Mouse (Mus musculus): Measurements from ENCODE around the gene C530008M17Rik. TPM values are rescaled to one million over a fixed set of nuclear protein-coding genes. Genes with fewer than 3 reads are reported as not detected.

Gene C530008M17Rik
- polyA plus RNA-seq, 1 experiment from 2014 or later, result 36.1 TPM

- Histone ChIP-seq H3K36me3 (ENCODE audit: control insufficient read depth, insufficient read depth, low read length) (no peaks in the 10 kb centered on the region), H3K9me3 (ENCODE audit: control insufficient read depth, low read length) (no peaks in the 10 kb centered on the region), H3K27ac (replicated peaks in 1 of 2; ENCODE audit: control insufficient read depth in 1 of 2, insufficient read depth in 1 of 2, low read depth in 2 of 2, low read length in 2 of 2) (no peak overlapping the region), H3K27me3 (ENCODE audit: control insufficient read depth, insufficient read depth, low read length) (no peaks in the 10 kb centered on the region), H3K4me3 (ENCODE audit: control insufficient read depth in 1 of 2, insufficient read depth in 1 of 2, low read depth in 1 of 2, low read length in 2 of 2) (no peak overlapping the region), H3K4me1 (ENCODE audit: control insufficient read depth in 2 of 2, insufficient read depth in 2 of 2, low read length in 2 of 2) (peaks cover 5 to 12% of the 10 kb centered on the region in 2 experiments; a peak in 3 of 4 replicates), H3K4me2 (ENCODE audit: low read length) (no peak overlapping the region), H3K9ac (ENCODE audit: low read length) (no peak overlapping the region)
- no peak for ATAC-seq (ENCODE audit: insufficient number of reproducible peaks, insufficient read depth, low FRiP score, low read depth)
- 53% methylated on average over 9 of the region's 9 CpGs for WGBS
Observed at GRCm38 (mm10) chr5:76843851-76844419, 187.6 kb downstream of the C530008M17Rik start.

- no peaks in the 10 kb centered on the region for H3K27me3 ChIP-seq (ENCODE audit: control insufficient read depth, insufficient read depth, low read length)
- H3K4me2 ChIP-seq (ENCODE audit: low read length), result no peak overlapping the region
- 57% methylated on average over 14 of the region's 14 CpGs for WGBS
- H3K27ac ChIP-seq (replicated peaks in 1 of 2; ENCODE audit: control insufficient read depth in 1 of 2, insufficient read depth in 1 of 2, low read depth in 2 of 2, low read length in 2 of 2), result no peak overlapping the region
- no peak for ATAC-seq (ENCODE audit: insufficient number of reproducible peaks, insufficient read depth, low FRiP score, low read depth)
- peaks cover 9 to 17% of the 10 kb centered on the region in 2 experiments; a peak in 3 of 4 replicates for H3K4me1 ChIP-seq (ENCODE audit: control insufficient read depth in 2 of 2, insufficient read depth in 2 of 2, low read length in 2 of 2)
- H3K9me3 ChIP-seq (ENCODE audit: control insufficient read depth, low read length), result no peaks in the 10 kb centered on the region
- no peaks in the 10 kb centered on the region for H3K36me3 ChIP-seq (ENCODE audit: control insufficient read depth, insufficient read depth, low read length)
- H3K9ac ChIP-seq (ENCODE audit: low read length), result no peak overlapping the region
- H3K4me3 ChIP-seq (ENCODE audit: control insufficient read depth in 1 of 2, insufficient read depth in 1 of 2, low read depth in 1 of 2, low read length in 2 of 2), result no peak overlapping the region
Observed at GRCm38 (mm10) chr5:76844618-76845186, 188.4 kb downstream of the C530008M17Rik start.

- Histone ChIP-seq H3K9me3 (ENCODE audit: control insufficient read depth, low read length) (no peaks in the 10 kb centered on the region), H3K4me1 (ENCODE audit: control insufficient read depth in 2 of 2, insufficient read depth in 2 of 2, low read length in 2 of 2) (peaks cover 15 to 21% of the 10 kb centered on the region in 2 experiments; a peak in 3 of 4 replicates), H3K9ac (ENCODE audit: low read length) (no peak overlapping the region), H3K4me2 (ENCODE audit: low read length) (no peak overlapping the region), H3K27ac (replicated peaks in 1 of 2; ENCODE audit: control insufficient read depth in 1 of 2, insufficient read depth in 1 of 2, low read depth in 2 of 2, low read length in 2 of 2) (no peak overlapping the region), H3K27me3 (ENCODE audit: control insufficient read depth, insufficient read depth, low read length) (no peaks in the 10 kb centered on the region), H3K4me3 (ENCODE audit: control insufficient read depth in 1 of 2, insufficient read depth in 1 of 2, low read depth in 1 of 2, low read length in 2 of 2) (no peak overlapping the region), H3K36me3 (ENCODE audit: control insufficient read depth, insufficient read depth, low read length) (no peaks in the 10 kb centered on the region)
- no peak for ATAC-seq (ENCODE audit: insufficient number of reproducible peaks, insufficient read depth, low FRiP score, low read depth)
- WGBS, result 88% methylated on average over 6 of the region's 6 CpGs
Observed at GRCm38 (mm10) chr5:76847106-76847505, 190.8 kb downstream of the C530008M17Rik start.

DNA sequence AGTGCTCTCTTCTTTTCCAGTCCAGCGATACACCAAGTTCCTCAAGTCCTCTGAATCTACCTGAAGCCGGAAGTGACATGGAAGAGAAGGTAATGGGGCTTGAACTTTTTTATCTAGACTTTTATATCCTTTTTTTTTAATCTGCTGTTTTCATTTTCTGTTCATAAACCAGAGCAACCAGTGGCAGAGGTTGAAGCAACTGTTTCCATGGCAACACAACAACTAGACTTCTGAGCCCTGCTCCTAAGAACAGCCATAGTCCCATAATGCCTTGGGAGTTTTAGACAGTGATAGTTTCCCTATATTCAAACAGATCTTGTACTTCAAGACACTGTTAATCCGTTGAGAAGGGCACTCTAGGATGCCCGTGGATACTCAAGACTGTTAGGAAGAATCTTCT, 195.0 kb downstream of the C530008M17Rik start:
- Histone ChIP-seq H3K36me3 (ENCODE audit: control insufficient read depth, insufficient read depth, low read length) (no peaks in the 10 kb centered on the region), H3K4me3 (ENCODE audit: control insufficient read depth in 1 of 2, insufficient read depth in 1 of 2, low read depth in 1 of 2, low read length in 2 of 2) (no peak overlapping the region), H3K27me3 (ENCODE audit: control insufficient read depth, insufficient read depth, low read length) (no peaks in the 10 kb centered on the region), H3K27ac (replicated peaks in 1 of 2; ENCODE audit: control insufficient read depth in 1 of 2, insufficient read depth in 1 of 2, low read depth in 2 of 2, low read length in 2 of 2) (no peak overlapping the region), H3K9me3 (ENCODE audit: control insufficient read depth, low read length) (no peaks in the 10 kb centered on the region), H3K9ac (ENCODE audit: low read length) (no peak overlapping the region), H3K4me2 (ENCODE audit: low read length) (no peak overlapping the region), H3K4me1 (ENCODE audit: control insufficient read depth in 2 of 2, insufficient read depth in 2 of 2, low read length in 2 of 2) (peaks cover 15 to 18% of the 10 kb centered on the region in 2 experiments; a peak in 3 of 4 replicates)
- WGBS, result 71% methylated on average over 4 of the region's 4 CpGs
- no peak for ATAC-seq (ENCODE audit: insufficient number of reproducible peaks, insufficient read depth, low FRiP score, low read depth)

- Histone ChIP-seq H3K36me3 (ENCODE audit: control insufficient read depth, insufficient read depth, low read length) (no peaks in the 10 kb centered on the region), H3K4me2 (ENCODE audit: low read length) (no peak overlapping the region), H3K27me3 (ENCODE audit: control insufficient read depth, insufficient read depth, low read length) (no peaks in the 10 kb centered on the region; the same call in 1 of the 2 replicates), H3K4me1 (ENCODE audit: control insufficient read depth in 2 of 2, insufficient read depth in 2 of 2, low read length in 2 of 2) (peaks cover 20 to 26% of the 10 kb centered on the region in 2 experiments; a peak in 3 of 4 replicates), H3K4me3 (ENCODE audit: control insufficient read depth in 1 of 2, insufficient read depth in 1 of 2, low read depth in 1 of 2, low read length in 2 of 2) (no peak overlapping the region), H3K9me3 (ENCODE audit: control insufficient read depth, low read length) (no peaks in the 10 kb centered on the region), H3K9ac (ENCODE audit: low read length) (no peak overlapping the region), H3K27ac (replicated peaks in 1 of 2; ENCODE audit: control insufficient read depth in 1 of 2, insufficient read depth in 1 of 2, low read depth in 2 of 2, low read length in 2 of 2) (no peak overlapping the region)
- WGBS, result 14% methylated on average over 10 of the region's 10 CpGs
- peak; percentile 37; the same call in 1 of the 2 replicates for ATAC-seq (ENCODE audit: insufficient number of reproducible peaks, insufficient read depth, low FRiP score, low read depth)
Observed at GRCm38 (mm10) chr5:76853549-76853948, 197.2 kb downstream of the C530008M17Rik start.

DNA sequence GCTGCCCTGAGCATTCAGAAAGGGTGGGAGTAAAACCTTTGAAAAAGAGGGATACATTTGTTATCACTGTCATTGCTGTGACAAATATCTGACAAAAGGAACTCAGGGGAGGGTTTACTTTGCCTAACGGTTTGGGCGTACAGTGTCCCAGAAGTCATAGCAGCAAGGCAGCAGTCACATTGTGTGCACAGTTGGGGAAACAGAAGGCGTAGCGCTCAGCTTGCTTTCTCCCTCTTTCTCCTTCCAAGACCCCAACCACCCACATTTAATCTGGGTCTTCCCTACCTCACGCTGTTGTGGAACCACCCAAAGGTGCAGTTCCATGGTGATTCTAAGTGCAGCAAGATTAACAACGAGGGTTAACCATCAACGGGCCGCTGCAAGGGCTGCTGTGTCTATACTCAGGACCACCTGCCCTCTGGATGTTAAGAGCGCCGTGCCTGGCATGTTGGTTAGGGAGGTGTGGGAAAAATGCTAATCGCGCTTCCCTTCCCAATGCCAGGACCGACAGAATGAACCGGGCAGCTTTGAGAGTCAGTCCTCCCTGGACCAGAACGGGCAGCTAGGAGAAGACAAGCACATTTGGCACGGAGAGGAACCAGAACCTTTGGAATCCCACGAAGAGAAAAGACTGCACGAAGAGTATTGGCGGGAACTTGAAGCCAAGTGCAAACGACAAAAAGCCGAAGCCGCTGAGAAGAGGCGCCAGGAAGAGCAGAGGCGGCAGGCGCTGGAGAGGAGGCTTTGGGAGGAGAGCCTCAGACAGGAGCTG, 199.7 kb downstream of the C530008M17Rik start:
- no peaks in the 10 kb centered on the region for H3K36me3 ChIP-seq (ENCODE audit: control insufficient read depth, insufficient read depth, low read length)
- peaks cover 15 to 35% of the 10 kb centered on the region in 2 experiments; a peak in 3 of 4 replicates for H3K4me1 ChIP-seq (ENCODE audit: control insufficient read depth in 2 of 2, insufficient read depth in 2 of 2, low read length in 2 of 2)
- H3K9me3 ChIP-seq (ENCODE audit: control insufficient read depth, low read length), result no peaks in the 10 kb centered on the region
- WGBS, result 13% methylated on average over 25 of the region's 25 CpGs
- H3K9ac ChIP-seq (ENCODE audit: low read length), result peak overlapping the region; percentile 88
- no peaks in the 10 kb centered on the region; the same call in 1 of the 2 replicates for H3K27me3 ChIP-seq (ENCODE audit: control insufficient read depth, insufficient read depth, low read length)
- peak overlapping the region in 1 of 2 experiments; percentile 33; a peak in 1 of 4 replicates for H3K27ac ChIP-seq (replicated peaks in 1 of 2; ENCODE audit: control insufficient read depth in 1 of 2, insufficient read depth in 1 of 2, low read depth in 2 of 2, low read length in 2 of 2)
- H3K4me2 ChIP-seq (ENCODE audit: low read length), result peak overlapping the region; percentile 99
- no peak for ATAC-seq (ENCODE audit: insufficient number of reproducible peaks, insufficient read depth, low FRiP score, low read depth)
- H3K4me3 ChIP-seq (ENCODE audit: control insufficient read depth in 1 of 2, insufficient read depth in 1 of 2, low read depth in 1 of 2, low read length in 2 of 2), result peak overlapping the region; percentile 60 to 62

GRCm38 (mm10) chr5:76857103-76858015, 201.0 kb downstream of the C530008M17Rik start:
- Histone ChIP-seq H3K27me3 (ENCODE audit: control insufficient read depth, insufficient read depth, low read length) (no peaks in the 10 kb centered on the region; the same call in 1 of the 2 replicates), H3K36me3 (ENCODE audit: control insufficient read depth, insufficient read depth, low read length) (no peaks in the 10 kb centered on the region), H3K4me2 (ENCODE audit: low read length) (peak overlapping the region; percentile 99), H3K4me1 (ENCODE audit: control insufficient read depth in 2 of 2, insufficient read depth in 2 of 2, low read length in 2 of 2) (peaks cover 15 to 40% of the 10 kb centered on the region in 2 experiments), H3K27ac (replicated peaks in 1 of 2; ENCODE audit: control insufficient read depth in 1 of 2, insufficient read depth in 1 of 2, low read depth in 2 of 2, low read length in 2 of 2) (peak overlapping the region; percentile 79 to 86), H3K9ac (ENCODE audit: low read length) (peak overlapping the region; percentile 88), H3K9me3 (ENCODE audit: control insufficient read depth, low read length) (no peaks in the 10 kb centered on the region), H3K4me3 (ENCODE audit: control insufficient read depth in 1 of 2, insufficient read depth in 1 of 2, low read depth in 1 of 2, low read length in 2 of 2) (peak overlapping the region; percentile 60 to 62)
- peak; percentile 28; the same call in 1 of the 2 replicates for ATAC-seq (ENCODE audit: insufficient number of reproducible peaks, insufficient read depth, low FRiP score, low read depth)
- 2% methylated on average over 61 of the region's 62 CpGs for WGBS

Measured in heart, embryonic 14.5 days (tissue).